Mouse (Mus musculus) MEL (cell line): ENCODE data around the gene Col25a1.

Source experiments
- CHD1 ChIP-seq: IDR thresholded peaks from 2 replicates; pipeline ENCODE4 v1.6.1; 2012; ENCODE audit warnings: low read depth, mild to moderate bottlenecking, inconsistent platforms, low read length, improper control_type of control experiment
- CTCF ChIP-seq, 3 experiments: IDR thresholded peaks in 2 of 3; conservative IDR thresholded peaks in 1 of 3; 2 replicates each; pipeline ENCODE4 v1.5.1; 2011 to 2012; ENCODE audit warnings: low read length in 3 of 3, low read depth in 2 of 3, mild to moderate bottlenecking in 2 of 3, improper control_type of control experiment in 1 of 3, inconsistent platforms in 1 of 3, mixed read lengths in 1 of 3, moderate library complexity in 1 of 3; ENCODE audit not compliant: control insufficient read depth in 1 of 3, insufficient read depth in 1 of 3, poor library complexity in 1 of 3, severe bottlenecking in 1 of 3
- EP300 ChIP-seq, 2 experiments: IDR thresholded peaks; 2 replicates each; pipeline ENCODE4 v1.6.1; 2011; ENCODE audit warnings: improper control_type of control experiment in 2 of 2, low read length in 2 of 2, low read depth in 1 of 2, mild to moderate bottlenecking in 1 of 2
- ETS1 ChIP-seq: IDR thresholded peaks from 2 replicates; pipeline ENCODE4 v1.6.1; 2012; ENCODE audit warnings: low read depth, mild to moderate bottlenecking, inconsistent platforms, low read length, improper control_type of control experiment, moderate library complexity
- GATA1 ChIP-seq: IDR thresholded peaks from 2 replicates; pipeline ENCODE4 v1.6.1; 2011; ENCODE audit warnings: low read depth, low read length, improper control_type of control experiment
- POLR2A ChIP-seq, 2 experiments: IDR thresholded peaks; 2 replicates each; pipeline ENCODE4 v1.6.1; 2011 to 2012; ENCODE audit warnings: low read length in 2 of 2, mild to moderate bottlenecking in 2 of 2, control low read depth in 1 of 2, improper control_type of control experiment in 1 of 2, low read depth in 1 of 2, moderate library complexity in 1 of 2; ENCODE audit not compliant: control insufficient read depth in 1 of 2, insufficient read depth in 1 of 2, poor library complexity in 1 of 2
- TBP ChIP-seq: IDR thresholded peaks from 2 replicates; pipeline ENCODE4 v1.8.0; 2011; ENCODE audit warnings: low read depth, low read length, improper control_type of control experiment
- ZC3H11A ChIP-seq: IDR thresholded peaks from 2 replicates; pipeline ENCODE4 v1.6.1; 2012; ENCODE audit warnings: low read depth, mild to moderate bottlenecking, inconsistent platforms, low read length, improper control_type of control experiment
- ZKSCAN1 ChIP-seq: IDR thresholded peaks from 2 replicates; pipeline ENCODE4 v1.6.1; 2012; ENCODE audit warnings: low read depth, mild to moderate bottlenecking, inconsistent platforms, low read length, improper control_type of control experiment, moderate library complexity
- ZMIZ1 ChIP-seq: IDR thresholded peaks from 2 replicates; pipeline ENCODE4 v1.6.1; 2012; ENCODE audit warnings: low read depth, mild to moderate bottlenecking, inconsistent platforms, low read length, improper control_type of control experiment, moderate library complexity
- ZNF384 ChIP-seq: IDR thresholded peaks from 2 replicates; pipeline ENCODE4 v1.6.1; 2012; ENCODE audit warnings: low read depth, mild to moderate bottlenecking, inconsistent platforms, low read length, improper control_type of control experiment

DNA sequence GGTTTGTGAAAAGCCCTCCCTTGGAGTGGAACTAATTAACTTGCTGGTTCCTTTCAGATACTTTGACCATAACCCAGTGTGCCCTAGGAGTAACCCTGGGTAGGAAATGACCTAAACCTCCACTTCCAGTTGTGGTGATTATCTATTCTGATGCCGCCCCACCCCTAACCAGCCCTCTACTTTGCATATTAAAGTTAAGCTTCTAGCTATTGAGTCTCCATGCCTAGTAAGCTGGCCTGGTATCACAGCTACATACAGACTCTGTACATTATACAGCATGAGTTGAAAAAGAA is 270.2 kb downstream of the Col25a1 start:
- TF ChIP-seq POLR2A (IDR thresholded peaks at IDR 0.05; ENCODE audit: control insufficient read depth in 1 of 2, insufficient read depth in 1 of 2, low read depth in 1 of 2, low read length in 2 of 2, poor library complexity in 1 of 2) = no peak
- no peak for TF ChIP-seq CTCF (IDR thresholded peaks at IDR 0.05 in 2 of 3, conservative IDR thresholded peaks at IDR 0.05 in 1 of 3; ENCODE audit: control insufficient read depth in 1 of 3, insufficient read depth in 1 of 3, low read depth in 2 of 3, low read length in 3 of 3, poor library complexity in 1 of 3, severe bottlenecking in 1 of 3)
- TF ChIP-seq ETS1 = no peak
- no peak for TF ChIP-seq ZC3H11A
- no peak for TF ChIP-seq TBP
- TF ChIP-seq CHD1 = no peak
- no peak for TF ChIP-seq ZNF384
- TF ChIP-seq GATA1 = no peak
- no peak for TF ChIP-seq ZMIZ1
- no peak for TF ChIP-seq EP300 (IDR thresholded peaks at IDR 0.05; ENCODE audit: low read depth in 1 of 2, low read length in 2 of 2)
- no peak for TF ChIP-seq ZKSCAN1
